In genomic region chr2:13855510-13855909, GRCm38 (mm10) we compare ENCODE assay signal across 8 mouse cellular contexts.
DNase-seq lines count a peak whose midpoint lies in the region; ATAC-seq lines count a peak whose summit lies in the region.

No protein-coding gene starts in this region.

- ATAC-seq in inflammation-experienced regulatory T-cells, adult 6 months, result peak; percentile 76

- intact Hi-C loops in left cerebral cortex, postnatal 4 days (cut with DNase I), result no loop called here
- intact Hi-C loops in left cerebral cortex, postnatal 14 days (cut with DNase I), result no loop called here

- peak; percentile 24 for DNase-seq in adrenal gland, postnatal 14 days
- DNase-seq in adrenal gland, adult 8-10 months, result no peak
- peak; percentile 7 for DNase-seq in left cerebral cortex, postnatal 4 days
- DNase-seq in left cerebral cortex, postnatal 14 days (ENCODE audit: low spot score in 2 of 2), result no peak
- peak; percentile 76 for DNase-seq in NIH3T3 (ENCODE audit: low read depth)
- no peak for DNase-seq in left cerebral cortex, adult 18-20 months (ENCODE audit: low spot score in 2 of 2)
- DNase-seq in urinary bladder, postnatal 25 days (ENCODE audit: low spot score), result no peak

Comparison
In these comparisons a context has a peak if more than half of its experiments do, and no peak if none do; other contexts are left out.
1. DNase-seq: peak in adrenal gland, postnatal 14 days (single experiment), left cerebral cortex, postnatal 4 days (single experiment) and NIH3T3 (single experiment); none in adrenal gland, adult 8-10 months (single experiment), left cerebral cortex, postnatal 14 days (0 of 2), left cerebral cortex, adult 18-20 months (0 of 2) and urinary bladder, postnatal 25 days (single experiment).